ENCODE assay signal across 8 mouse cellular contexts in the genomic region with DNA sequence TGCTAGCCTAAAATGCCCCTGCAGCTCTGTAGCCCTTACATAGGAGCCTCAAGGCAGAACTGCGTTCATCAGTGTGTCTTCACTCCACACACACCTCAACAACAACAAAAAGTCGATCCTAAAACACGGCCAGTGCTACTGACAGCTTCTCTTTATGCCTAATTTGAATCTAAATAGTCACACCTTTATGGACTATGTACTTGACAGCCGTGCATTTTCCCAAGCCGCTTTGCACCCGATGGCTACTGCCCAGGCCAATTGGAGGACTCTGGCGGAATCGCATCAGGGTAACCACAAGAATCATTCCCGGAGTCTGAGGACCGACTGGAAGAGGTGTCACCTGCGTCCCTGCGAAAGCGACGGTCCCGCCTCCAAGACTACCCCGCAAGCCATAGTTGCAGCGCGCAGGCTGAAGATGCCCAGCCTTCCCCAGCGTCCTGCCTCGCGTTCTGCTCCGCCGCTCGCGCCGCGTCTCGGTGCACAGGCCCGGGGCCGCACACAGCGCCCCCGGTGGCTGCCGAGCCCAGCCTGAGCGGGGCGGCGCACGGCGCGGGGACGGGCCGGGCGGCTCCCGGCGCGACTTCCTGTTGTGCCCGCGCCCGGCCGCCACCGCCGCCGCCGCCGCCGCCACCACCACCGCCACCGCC. TPM values are rescaled to one million over a fixed set of nuclear protein-coding genes. Genes with fewer than 3 reads are reported as not detected.
DNase-seq lines count a peak whose midpoint lies in the region; ATAC-seq lines count a peak whose summit lies in the region.

A gene (plus strand): TSS at position 545 of the 647 bp plus-strand sequence.

- peak; percentile 80 for ATAC-seq in hindbrain, embryonic 14.5 days (ENCODE audit: low FRiP score)

- DNase-seq in T-cell, adult 2 months (ENCODE audit: low spot score), result peak; percentile 75
- DNase-seq in cerebellum, postnatal 25 days, result peak; percentile 87 to 91
- DNase-seq in gastrocnemius, adult 18-20 months (ENCODE audit: low spot score), result peak; percentile 68
- peak; percentile 79 for DNase-seq in hindbrain, embryonic 14.5 days (ENCODE audit: low spot score)
- DNase-seq in left cerebral cortex, adult 11 months (ENCODE audit: low spot score), result peak; percentile 61
- peak; percentile 79 for DNase-seq in lung, postnatal 36 days
- DNase-seq in retina, embryonic 14.5 days (ENCODE audit: low spot score), result peak; percentile 83
- DNase-seq in urinary bladder, adult 2 months (ENCODE audit: low spot score), result peak; percentile 69

- peak within 1 kb of the TSS; percentile 96 for H3K27ac ChIP-seq in hindbrain, embryonic 14.5 days

- peaks cover 41% of the 10 kb centered on the region for H3K4me1 ChIP-seq in hindbrain, embryonic 14.5 days (replicated peaks; ENCODE audit: control insufficient read depth, insufficient read depth, low read length)

- H3K4me3 ChIP-seq in hindbrain, embryonic 14.5 days (replicated peaks; ENCODE audit: low read length), result peak within 1 kb of the TSS; percentile 88

- no peaks in the 10 kb centered on the region for H3K9me3 ChIP-seq in hindbrain, embryonic 14.5 days (ENCODE audit: control insufficient read depth, low read length)

- H3K36me3 ChIP-seq in hindbrain, embryonic 14.5 days (replicated peaks; ENCODE audit: control insufficient read depth, insufficient read depth), result peaks cover 20% of the 10 kb centered on the region

- no peaks in the 10 kb centered on the region for H3K27me3 ChIP-seq in hindbrain, embryonic 14.5 days (ENCODE audit: control insufficient read depth, insufficient read depth, low read length)

- under 1% methylated on average over 47 of the region's 57 CpGs for WGBS in hindbrain, embryonic 14.5 days

- H3K4me2 ChIP-seq in hindbrain, embryonic 14.5 days (replicated peaks), result peak within 1 kb of the TSS; percentile 86

- peak within 1 kb of the TSS; percentile 96 for H3K9ac ChIP-seq in hindbrain, embryonic 14.5 days

RNA-seq across cellular contexts. Expression of the gene that starts here (rescaled TPM):
- total RNA-seq in gastrocnemius, adult 18-20 months (2021), result 10 to 100 TPM; 60.5 to 67.5 TPM
- 29.1 and 29.2 TPM in 2 replicates for polyA plus RNA-seq in hindbrain, embryonic 14.5 days (2014; fragmentation: Nextera tagmentation; extraction: Ambion mirVana)
- polyA plus RNA-seq in urinary bladder, adult 2 months (2012; rRNA removed), result 37.4 and 59.3 TPM in 2 replicates

Comparison
In these comparisons a context has a peak if more than half of its experiments do, and no peak if none do; other contexts are left out.
1. Peak in every context shown above with its lines: DNase-seq, ATAC-seq, H3K4me3 ChIP-seq and H3K27ac ChIP-seq.